Mouse (Mus musculus) ovary, postnatal 14 days (tissue): ENCODE data around the gene Setdb2.
A peak's percentile ranks its signal among the peaks of the same experiment; 100 is the strongest.
"Not testable (repeated sequence)": the region's sequence is repeated elsewhere in the genome, so short reads cannot be mapped to it uniquely, and the experiment has no call there.

Source experiments
- DNase-seq: peaks from one replicate; pipeline ENCODE4 v3.0.0; 2022; ENCODE audit warnings: low spot score

The Setdb2 gene

DNA sequence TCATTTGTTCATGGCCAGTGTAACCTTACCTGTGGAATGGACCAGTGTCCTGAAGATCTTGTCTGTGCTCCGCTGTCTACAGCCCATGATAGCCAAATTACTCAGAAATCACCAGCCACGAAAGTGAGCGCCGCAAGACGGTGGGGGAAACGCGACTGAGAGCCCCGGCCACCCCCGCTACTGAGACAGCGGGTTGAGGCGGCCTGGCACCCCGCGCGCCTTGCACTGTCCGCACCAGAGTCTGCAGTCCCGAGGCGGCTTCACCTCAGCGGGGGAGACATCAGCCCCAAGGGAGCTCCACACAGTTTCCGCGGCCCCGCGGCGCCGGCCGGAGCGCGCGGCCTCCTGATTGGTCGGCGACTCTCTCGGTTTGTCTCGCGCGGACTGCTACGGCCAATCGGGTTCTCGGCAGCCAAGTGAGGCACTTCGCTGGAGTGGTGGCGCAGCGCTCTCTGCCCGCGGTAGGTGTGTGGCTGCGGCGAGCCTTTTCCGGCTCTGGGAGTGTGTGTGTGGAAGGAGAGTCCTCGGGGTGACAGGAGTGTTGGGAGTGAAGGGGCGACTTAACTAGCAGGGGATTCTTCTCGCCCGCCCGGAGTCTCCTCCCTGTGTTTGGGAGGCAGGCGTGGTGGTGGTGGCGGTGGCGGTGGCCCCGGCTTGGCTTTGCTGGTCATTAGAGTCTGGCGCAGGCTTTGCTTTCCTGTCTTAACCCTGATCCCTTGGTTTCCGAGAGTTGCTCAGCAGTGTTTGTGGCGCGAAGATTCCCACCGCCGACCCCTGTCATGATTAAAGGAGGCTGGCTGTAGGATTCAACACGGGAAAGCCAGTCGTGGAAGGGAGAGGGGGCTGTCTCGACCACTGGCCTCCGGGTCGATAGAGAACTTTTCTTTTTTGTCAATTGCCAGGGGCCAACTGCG, at the start of gene Setdb2, which contains the start of gene Cab39l:
Setdb2 (minus strand) TSS at position 327 of the 914 bp plus-strand sequence.
Cab39l (plus strand) TSS at position 415 of the 914 bp plus-strand sequence.
- peak; percentile 89 for DNase-seq

DNA sequence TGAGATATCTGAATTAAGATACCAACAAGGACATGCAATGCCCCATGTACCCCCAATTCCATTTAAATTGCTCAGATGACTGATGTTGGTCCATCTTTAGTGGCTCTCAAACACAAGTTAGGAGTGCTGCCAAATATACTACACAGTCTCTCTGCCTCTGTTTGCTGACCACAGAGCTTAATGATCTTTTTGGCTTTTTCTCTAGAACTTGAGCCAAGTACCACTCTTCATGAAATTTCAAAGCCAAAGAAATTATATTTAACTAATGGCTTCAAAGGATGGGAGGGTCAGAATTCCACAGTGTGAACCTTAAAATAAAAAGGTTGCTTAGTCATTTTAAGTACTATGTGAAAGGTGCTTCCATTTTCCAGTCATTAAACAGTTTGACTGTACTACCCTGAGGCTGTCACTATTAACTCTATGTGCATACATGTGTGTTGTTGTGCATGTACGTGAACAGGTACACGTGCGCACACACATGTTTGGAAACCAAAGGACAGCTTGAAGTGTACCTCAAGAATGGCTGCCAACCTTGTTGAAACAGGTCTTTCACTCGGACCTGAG, 44.6 kb upstream of the Setdb2 start:
- DNase-seq: no peak

DNA sequence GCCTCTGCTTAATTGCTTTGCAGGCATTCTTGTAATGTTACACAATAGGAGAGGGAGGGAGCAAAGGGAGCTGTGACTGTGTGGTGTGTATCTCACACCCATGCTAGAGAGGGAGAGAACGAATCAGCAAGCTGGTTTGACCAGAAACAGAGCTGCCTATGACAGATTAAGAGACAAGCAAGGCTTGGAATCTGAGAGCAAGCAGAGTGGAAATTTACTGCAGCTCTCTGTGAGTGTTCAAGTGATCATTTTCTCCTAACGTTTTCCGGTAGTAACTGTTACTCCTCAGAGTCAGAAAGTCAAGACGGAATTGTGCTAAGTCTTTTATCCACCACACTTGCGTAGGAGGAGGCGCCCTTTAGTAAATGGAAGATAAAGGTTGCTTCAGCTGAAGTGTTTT, 38.0 kb upstream of the Setdb2 start:
- no peak for DNase-seq

DNA sequence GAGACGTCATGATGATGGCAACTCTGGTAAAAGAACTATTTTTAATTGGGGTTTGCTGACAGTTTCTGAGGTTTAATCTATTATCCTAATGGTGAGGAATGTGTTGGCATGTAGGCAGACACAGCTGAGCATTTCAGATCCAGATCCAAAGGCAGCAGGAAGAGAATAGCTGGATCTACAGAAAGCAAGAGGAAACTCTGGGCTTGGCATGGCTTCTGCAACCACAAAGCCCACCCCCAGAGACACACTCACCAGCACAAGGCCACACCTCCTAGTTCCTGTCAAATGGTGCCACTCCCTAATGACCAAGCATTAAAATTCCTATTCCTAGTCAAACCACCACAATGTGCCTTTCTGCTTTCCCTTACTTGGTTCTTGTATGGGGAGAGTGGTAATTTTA, 30.1 kb upstream of the Setdb2 start:
- DNase-seq: no peak

DNA sequence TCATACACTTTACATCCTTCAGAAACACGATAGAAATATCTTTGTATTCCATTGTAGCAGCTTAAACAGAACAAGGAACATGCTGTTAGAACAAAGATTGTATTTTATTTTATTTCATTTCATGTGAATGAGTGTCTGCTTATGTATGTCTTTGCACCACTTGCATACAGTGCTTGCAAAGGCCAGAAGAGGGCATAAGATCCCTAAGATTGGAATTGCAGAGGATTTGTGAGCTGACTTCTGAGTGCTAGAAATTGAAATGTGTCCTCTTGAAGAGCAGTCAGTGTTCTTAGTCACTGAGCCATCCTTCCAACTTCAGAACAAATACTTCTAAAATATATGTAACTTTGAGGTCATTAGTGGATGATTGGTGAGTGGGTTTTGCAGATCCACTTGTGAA, 27.1 kb upstream of the Setdb2 start:
- DNase-seq: no peak

DNA sequence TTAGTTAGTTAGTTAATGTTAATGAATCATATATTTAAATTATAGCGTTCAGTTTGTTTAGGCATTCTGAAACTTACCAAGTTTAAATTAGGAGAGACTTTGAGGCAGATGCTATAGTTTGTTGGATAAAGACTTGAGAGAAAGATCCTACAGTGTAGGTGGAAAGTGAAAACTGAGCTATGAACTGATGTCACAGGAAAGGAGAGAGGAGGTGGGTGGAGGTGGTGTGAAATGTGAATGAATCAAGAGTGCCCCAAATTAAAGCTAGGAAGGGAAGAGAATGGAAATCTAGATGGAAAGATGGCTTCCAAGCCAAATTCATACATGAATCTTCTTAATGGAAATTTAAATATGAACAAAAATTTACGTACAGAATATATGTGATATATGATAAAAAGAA, 25.8 kb upstream of the Setdb2 start:
- no peak for DNase-seq

DNA sequence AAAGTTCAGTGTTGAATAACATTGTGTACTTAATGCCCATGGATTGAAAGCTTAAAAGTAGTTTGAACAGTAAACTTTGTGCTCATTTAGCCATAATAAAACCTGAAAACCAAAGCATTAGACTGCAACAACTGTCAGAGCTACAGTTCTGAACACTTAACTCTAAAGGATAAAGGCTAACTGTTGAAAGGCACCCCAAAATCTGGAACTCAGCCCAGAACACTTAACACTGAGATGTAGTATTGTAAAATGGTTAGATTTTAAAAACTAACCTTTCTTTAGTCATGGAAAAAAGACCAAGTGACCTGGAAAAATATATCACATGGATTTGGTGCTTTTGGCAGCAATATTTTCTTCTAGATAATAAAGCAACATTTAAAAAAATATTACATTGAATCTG, 7.3 kb upstream of the Setdb2 start:
- DNase-seq: no peak

DNA sequence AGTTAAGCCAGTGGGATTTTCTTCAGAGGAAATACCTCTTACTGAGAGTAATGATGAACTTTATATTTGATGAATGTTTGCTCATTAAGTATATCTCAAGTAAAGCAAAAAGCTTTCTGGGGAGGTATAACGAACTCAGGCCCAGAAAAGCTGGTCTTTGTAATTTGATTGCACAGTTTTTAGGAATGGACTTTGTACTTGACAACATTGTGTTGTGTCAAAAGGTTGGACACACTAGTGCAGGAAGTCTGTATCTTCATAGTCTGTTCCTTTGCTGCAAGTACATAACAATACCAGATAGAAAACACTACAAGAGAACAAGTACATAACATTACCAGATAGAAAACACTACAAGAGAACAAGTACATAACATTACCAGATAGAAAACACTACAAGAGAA, 4.7 kb upstream of the Setdb2 start:
- DNase-seq: no peak

DNA sequence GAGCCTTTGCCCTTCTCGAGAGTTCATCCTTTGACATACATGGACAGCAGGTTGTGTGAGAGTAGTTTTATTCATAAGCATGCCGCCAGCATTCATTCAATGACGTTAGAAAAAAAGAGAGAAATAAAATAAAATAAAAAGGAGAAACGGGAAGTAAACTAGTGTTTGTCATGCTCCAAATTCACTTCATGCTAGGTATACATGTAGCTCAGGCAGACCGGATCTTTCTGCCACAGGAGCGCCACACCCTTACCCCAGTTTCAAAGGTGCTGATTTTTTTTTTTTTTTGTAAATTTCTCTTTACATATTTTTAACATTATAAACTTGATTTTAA, 755 bp upstream of the Setdb2 start:
- DNase-seq: no peak

DNA sequence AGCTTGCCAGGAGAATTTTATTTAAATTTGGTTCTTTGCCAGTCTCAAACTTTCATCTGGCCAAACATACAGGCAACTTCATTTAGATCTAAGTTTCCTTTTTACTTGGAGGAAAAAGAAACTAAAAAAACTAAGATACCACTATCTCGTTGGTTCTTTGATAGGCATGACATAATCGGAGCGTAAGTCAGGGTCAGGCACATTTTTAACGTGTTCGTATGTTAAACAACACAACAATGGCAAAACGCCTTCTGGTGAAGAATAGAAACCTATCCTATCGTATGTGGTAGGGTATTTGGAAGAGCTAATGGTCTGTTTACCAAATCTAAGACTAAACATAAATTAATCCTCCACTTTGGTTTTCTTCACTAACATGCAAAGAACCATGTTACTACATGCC, 645 bp downstream of the Setdb2 start:
- DNase-seq: no peak

DNA sequence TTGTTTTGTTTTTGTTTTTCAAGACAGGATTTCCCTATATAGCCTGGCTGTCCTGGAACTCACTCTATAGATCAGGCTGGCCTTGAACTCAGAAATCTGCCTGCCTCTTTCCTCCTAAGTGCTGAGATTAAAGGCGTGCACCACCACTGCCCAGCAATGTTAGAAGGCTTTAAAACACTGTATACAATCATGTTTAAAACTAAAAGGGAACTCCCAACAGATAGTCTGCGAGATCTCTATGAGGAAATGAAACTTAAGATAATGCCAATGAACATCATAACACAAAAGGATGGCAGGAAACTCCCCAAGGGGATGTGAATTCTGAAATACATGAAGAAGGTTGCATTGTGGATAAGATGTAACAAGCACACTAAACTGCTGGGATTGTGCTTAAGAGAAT, 2.2 kb downstream of the Setdb2 start:
- DNase-seq: no peak

DNA sequence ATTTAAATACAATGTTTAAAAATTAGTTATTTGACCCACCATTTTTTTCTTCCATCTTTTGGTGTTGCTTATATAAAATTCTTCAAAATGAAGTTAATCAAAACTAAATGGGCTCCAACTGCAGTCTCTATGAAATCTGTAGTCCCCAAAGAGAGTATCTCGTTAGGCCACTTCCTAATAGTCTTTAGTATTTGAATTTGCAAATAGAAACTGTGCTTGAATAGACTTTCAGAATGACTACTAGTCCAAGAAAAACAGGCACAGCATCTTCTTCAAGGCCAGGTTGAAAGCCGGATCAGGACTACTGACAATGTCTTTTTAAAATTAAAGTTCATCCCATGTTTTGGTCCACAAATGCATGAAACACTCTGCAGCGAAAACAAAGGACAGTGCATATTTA, 3.3 kb downstream of the Setdb2 start:
- no peak for DNase-seq

DNA sequence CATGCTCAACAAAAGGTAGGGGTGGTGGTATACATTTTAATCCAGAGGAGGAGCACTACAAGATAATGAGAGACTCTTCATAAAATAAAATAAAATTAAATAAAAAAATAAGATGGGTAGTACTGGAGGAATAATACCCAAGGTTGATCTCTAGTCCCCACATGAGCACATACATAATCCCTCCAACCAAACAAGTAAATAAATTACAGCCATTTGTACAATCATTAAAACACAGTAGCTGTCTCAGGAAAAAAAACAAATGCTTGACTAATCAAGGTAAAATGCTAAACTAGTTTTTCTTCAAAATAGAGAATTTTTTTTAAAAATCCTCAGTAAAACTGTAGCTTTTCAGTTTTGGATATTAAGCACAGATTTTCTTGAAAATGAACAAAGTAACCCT, 5.5 kb downstream of the Setdb2 start:
- DNase-seq: no peak

DNA sequence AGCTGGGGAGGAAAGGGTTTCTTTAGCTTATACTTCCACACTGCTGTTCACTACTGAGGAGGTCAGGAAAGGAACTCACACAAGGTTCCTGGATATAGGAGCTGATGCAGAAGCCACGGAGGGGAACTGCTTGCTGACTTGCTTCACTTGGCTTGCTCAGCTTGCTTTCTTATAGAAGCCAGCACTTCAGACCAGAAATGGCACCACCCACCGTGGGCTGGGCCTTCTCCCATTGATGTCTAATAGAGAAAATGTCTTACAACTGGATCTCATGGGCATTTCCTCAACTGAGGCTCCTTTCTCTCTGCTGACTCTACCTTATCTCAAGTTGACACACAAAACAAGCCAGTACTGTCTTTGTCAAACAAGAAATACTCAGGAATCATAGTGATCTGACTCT, 6.8 kb downstream of the Setdb2 start:
- no peak for DNase-seq

DNA sequence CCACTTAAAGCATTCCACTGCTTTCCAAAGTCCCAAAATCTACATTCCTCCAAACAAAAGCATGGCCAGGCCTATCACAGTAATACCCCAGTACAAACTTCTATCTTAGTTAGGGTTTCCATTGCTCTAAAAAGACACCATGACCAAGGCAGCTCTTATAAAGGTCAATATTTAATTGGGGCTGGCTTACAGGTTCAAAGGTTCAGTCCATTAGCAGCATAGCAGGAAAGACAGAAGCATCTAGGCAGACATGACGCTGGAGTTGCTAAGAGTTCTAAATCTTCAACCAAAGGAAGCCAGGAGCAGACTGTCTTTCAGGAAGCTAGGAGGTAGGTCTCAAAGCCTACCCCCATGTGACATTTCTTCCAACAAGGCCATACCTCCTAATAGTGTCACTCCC, 10.1 kb downstream of the Setdb2 start:
- no peak for DNase-seq

DNA sequence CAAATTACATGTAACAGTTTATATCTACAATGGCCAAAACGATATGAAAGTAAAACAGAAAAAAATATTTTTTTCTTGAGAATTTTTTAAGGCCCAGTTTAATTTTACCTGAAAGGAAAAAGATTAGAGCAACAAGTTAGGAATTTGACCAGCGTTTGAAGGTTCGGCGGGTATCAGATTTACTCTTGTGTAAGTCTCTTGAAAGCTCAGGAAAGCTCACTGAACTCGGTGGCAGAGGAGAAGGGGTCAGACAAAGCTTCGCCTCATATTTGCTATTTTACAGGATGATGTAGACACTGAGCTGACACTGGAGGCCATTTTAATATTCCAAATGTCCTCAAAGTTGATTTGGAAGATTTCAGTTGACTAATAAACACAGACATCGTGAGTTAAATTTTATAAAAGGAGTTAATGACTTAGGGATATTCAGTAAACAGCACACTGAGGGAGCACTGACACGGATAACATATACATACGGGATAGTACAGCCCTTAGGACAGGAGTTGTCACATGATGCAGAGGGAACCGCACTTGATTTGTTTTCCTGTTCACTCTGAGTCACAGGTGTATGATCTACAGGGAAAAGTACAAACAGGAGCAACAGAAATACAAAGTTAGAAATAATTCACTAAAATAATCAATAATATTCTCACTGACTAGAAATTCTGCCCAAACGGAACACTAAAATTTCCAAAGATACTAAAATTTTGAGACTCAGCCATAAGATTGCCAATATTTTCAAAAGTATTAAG, 17.6 kb downstream of the Setdb2 start:
- no peak for DNase-seq

DNA sequence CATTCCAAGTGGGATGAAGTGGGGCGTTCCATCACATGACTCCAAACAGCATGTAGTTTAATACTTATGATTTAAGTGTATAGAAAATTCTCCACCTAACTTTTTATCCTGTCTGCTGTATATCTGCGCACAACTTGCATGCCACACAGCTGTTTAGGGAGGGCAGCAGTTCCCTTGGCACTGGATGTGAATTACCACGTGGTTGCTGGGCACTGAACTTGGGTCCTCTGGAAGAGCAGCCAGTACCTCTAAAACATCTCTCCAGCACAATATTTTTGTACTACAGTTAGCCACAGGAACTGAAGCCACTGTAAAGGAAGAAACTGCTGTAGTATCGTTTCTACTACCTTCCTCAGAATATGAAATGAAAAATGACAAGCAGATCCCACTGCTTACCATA, 22.5 kb downstream of the Setdb2 start:
- no peak for DNase-seq

DNA sequence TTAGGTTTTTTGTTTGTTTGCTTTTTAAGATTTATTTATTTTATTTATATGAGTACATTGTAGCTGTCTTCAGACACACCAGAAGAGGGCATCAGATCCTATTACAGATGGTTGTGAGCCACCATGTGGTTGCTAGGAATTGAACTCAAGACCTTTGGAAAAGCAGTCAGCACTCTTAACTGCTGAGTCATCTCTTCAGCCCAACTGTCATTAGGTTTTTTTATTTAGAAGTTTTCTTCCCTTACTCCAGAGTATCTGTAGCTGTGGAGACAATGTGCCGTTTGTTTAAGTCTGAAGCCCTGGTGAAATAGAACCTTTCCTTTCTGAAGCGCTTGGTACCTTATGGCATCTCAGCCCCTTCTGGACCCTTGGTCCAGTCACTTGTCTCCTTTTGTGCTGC, 25.7 kb downstream of the Setdb2 start:
- not testable (repeated sequence) for DNase-seq

DNA sequence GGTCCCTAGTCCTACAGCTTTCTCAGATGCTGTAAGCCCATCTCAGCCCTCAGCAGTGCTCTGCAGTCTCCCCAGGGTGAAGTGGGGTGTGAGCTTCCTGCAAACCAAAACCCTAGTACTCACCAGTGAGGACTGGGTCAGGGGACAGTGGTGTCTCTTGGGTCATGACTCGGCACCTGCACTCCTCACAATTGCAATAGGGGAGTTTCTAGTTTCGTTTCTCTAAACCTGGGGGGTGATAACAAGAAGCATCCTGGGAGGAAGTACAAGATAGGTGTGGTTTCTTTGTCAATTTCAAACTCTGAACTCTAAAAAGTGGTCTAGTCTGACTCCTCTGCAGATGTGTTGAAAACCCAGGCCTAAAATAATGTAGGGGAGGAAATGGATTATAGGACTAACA, 43.7 kb downstream of the Setdb2 start:
- DNase-seq: no peak

DNA sequence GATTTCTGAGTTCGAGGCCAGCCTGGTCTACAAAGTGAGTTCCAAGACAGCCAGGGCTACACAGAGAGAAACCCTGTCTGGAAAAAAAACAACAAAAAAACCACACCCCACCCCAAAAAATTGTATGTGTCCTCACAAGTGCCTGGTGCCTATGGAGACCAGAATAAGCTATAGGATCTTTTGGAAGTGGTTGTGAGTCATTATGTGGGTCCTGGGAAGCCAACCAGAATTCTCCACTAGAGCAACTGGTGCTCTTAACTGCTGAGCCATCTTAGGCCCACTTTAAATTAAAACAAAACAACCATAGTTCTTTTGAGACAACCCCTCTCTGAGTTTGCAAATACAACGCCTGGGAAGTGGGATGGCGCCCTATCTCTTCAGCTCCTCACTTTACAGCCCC, 45.4 kb downstream of the Setdb2 start, which contains the start of gene Phf11c:
Phf11c (minus strand) TSS at position 101 of the 400 bp plus-strand sequence.
- DNase-seq: no peak

DNA sequence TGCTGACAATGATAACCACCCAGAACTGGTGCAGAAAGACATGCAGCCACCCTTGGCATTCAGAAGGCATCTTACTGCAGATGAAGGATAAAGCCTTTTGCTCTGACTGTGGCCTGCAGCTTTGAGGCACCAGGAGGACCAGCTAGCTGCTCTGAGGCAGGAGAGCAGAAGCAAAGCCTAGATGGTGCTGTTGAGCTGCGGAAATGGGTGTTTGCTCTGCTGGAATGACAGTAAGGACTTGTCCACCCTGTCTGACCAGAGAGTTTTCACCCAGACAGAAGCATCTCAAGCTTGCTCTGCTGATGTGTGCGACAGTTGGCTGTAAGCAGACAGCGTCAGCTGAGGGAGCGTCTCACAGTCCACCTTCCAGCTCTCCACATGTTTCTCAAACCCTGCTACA, 50.5 kb downstream of the Setdb2 start:
- not testable (repeated sequence) for DNase-seq

DNA sequence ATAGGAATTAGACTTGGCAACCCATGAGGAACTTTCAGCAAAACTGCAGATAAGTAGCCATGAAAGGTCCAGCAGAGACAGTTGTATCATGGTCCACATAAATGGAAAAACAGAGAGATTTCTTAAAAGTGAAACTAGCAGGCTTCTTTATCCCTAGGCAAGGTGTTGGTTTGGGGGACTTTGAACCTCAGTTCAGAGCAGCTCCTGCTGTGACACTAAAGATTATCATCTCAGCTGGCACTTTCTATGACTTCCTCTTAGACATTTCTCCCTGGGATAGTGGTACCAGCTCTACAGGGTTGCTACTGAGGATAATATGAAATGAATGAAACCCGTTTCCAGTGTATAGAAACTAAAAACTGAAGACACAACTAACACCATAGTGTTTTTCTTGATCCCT, 51.2 kb downstream of the Setdb2 start:
- DNase-seq: no peak
